Mouse (Mus musculus) ES-Bruce4 (cell line): Measurements from ENCODE around the gene Spns2. TPM values are rescaled to one million over a fixed set of nuclear protein-coding genes. Genes with fewer than 3 reads are reported as not detected.

Experiments
- H3K27ac ChIP-seq: 2 replicates; pipeline ENCODE4 v1.5.1; 2012; ENCODE audit warnings: low read length, inconsistent platforms; ENCODE audit not compliant: insufficient read depth
- H3K27me3 ChIP-seq: 2 replicates; pipeline ENCODE4 v1.6.1; 2012; ENCODE audit warnings: mild to moderate bottlenecking, low read length, inconsistent platforms; ENCODE audit not compliant: control insufficient read depth, poor library complexity, insufficient read depth, severe bottlenecking
- H3K36me3 ChIP-seq: 2 replicates; pipeline ENCODE4 v1.6.1; 2012; ENCODE audit warnings: inconsistent platforms, mild to moderate bottlenecking, low read length, moderate library complexity; ENCODE audit not compliant: control insufficient read depth, poor library complexity, insufficient read depth, severe bottlenecking
- H3K4me1 ChIP-seq: one replicate; pipeline ENCODE4 v1.8.1; 2011; ENCODE audit warnings: low read length; ENCODE audit not compliant: control insufficient read depth, insufficient read depth
- H3K4me3 ChIP-seq: 2 replicates; pipeline ENCODE4 v1.5.1; 2011; ENCODE audit warnings: low read depth, mild to moderate bottlenecking, low read length
- H3K9ac ChIP-seq: 2 replicates; pipeline ENCODE4 v1.6.1; 2012; ENCODE audit warnings: low read depth, mild to moderate bottlenecking, inconsistent platforms; ENCODE audit not compliant: poor library complexity, severe bottlenecking
- H3K9me3 ChIP-seq: replicated peaks from 2 replicates; pipeline ENCODE4 v1.6.1; 2012; ENCODE audit warnings: mild to moderate bottlenecking, low read length, inconsistent platforms; ENCODE audit not compliant: control insufficient read depth, poor library complexity, insufficient read depth, severe bottlenecking
- CTCF ChIP-seq: IDR thresholded peaks from one replicate; pipeline ENCODE4 v1.8.1; 2011; ENCODE audit warnings: low read depth, low read length
- EP300 ChIP-seq: IDR thresholded peaks from 2 replicates; pipeline ENCODE4 v1.6.1; 2011; ENCODE audit warnings: low read depth, low read length; ENCODE audit not compliant: insufficient read depth
- POLR2A ChIP-seq: IDR thresholded peaks from one replicate; pipeline ENCODE4 v1.8.1; 2011; ENCODE audit warnings: low read length; ENCODE audit not compliant: insufficient read depth
- polyA plus RNA-seq: library from polyadenylated mRNA; stranded (reverse); fragments of >200 nt; gene quantifications from 2 replicates; pipeline ENCODE4 v1.2.4, GENCODE M21; 2011; ENCODE audit warnings: low read depth; ENCODE audit not compliant: missing spikeins, insufficient read depth, insufficient read length

Gene Spns2
- polyA plus RNA-seq, 1 experiment, result 0.48 TPM

DNA sequence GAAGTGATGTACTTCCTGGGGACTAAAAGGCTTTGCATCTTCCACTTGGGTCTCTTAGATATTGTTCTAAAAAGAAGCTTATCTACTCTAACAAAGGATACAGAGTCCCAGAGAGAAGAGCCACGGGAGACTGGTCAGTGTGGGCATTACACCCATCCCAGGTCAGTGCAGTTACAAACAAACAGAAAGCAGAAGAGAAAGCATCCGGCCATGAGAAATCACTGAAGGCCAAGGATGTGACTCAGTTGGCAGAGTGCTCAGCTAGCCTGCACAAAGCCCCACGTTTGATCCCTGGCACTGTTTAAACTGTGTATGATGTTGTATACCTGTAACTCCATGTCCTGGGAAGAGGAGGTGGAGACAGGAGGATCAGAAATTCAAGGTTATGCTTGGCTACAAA, 30.2 kb upstream of the Spns2 start:
- H3K9me3 ChIP-seq, result no peaks in the 10 kb centered on the region
- no peaks in the 10 kb centered on the region for H3K4me1 ChIP-seq
- H3K9ac ChIP-seq, result no peak overlapping the region
- H3K36me3 ChIP-seq, result no peaks in the 10 kb centered on the region
- H3K27me3 ChIP-seq, result no peaks in the 10 kb centered on the region
- H3K4me3 ChIP-seq, result no peak overlapping the region
- H3K27ac ChIP-seq, result no peak overlapping the region
- TF ChIP-seq EP300, result no peak
- TF ChIP-seq CTCF, result no peak
- TF ChIP-seq POLR2A, result no peak

DNA sequence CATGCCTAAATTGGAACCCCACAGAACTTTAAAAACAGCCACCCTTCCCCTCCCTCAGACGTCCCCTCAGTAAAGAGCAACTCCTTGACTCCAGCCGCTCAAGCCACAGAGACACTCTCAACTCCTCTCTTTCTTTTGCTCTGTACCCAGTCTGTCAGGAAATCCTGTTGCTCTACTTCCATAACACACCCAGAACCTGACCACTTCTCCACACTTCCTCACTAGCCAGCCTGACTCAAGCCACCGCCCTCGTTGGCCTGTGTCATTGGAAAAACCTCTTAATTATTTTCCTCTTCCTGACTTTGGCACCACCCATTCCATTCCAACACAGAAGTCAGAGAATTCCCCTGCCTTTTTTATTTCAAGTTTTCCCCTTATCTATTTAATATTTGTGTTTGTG, 29.5 kb upstream of the Spns2 start:
- H3K36me3 ChIP-seq, result no peaks in the 10 kb centered on the region
- no peaks in the 10 kb centered on the region for H3K9me3 ChIP-seq
- no peaks in the 10 kb centered on the region for H3K4me1 ChIP-seq
- no peak overlapping the region for H3K27ac ChIP-seq
- no peak overlapping the region for H3K9ac ChIP-seq
- TF ChIP-seq POLR2A (no peak), CTCF (no peak), EP300 (no peak)
- no peaks in the 10 kb centered on the region for H3K27me3 ChIP-seq
- no peak overlapping the region for H3K4me3 ChIP-seq

DNA sequence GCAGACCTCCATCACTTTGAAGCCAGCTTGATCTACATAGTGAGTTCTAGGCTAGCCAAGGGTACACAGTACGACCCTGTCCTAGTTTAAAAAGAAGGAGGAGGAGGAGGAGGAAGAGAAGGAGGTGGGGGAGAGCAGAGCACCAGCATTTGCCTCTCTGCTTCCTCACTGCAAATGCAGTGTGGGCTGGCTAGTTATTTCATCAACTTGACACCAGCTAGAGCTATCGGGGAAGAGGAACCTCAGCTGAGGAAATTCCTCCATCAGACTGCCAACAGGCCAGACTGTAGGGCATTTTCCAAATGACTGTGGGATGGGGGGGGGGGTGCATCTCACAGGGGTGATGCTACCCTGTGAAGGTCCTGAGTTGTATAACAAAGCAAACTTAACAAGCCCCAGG, 28.7 kb upstream of the Spns2 start:
- no peaks in the 10 kb centered on the region for H3K27me3 ChIP-seq
- H3K9ac ChIP-seq, result no peak overlapping the region
- H3K4me1 ChIP-seq, result no peaks in the 10 kb centered on the region
- TF ChIP-seq EP300 (no peak), POLR2A (no peak), CTCF (no peak)
- H3K27ac ChIP-seq, result no peak overlapping the region
- no peaks in the 10 kb centered on the region for H3K9me3 ChIP-seq
- no peaks in the 10 kb centered on the region for H3K36me3 ChIP-seq
- no peak overlapping the region for H3K4me3 ChIP-seq

DNA sequence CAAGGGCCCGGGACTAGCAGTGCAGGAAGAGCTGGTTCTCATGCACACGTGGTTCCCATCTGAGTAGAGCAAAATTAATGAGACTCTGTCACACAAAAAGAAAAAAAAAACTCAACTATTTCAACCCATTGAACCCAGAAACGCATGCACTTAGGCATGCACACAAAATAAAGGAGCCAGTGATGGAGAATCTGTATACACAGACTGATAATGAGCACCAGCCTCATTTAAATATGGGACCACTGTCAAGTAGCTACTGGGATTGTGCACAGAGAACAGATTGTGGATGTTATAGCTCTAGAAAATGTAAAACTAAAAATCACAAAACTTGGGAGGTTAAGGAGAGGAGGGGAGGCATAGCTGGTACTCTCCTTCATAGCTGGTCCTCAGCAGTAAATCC, 25.3 kb upstream of the Spns2 start:
- H3K9ac ChIP-seq, result no peak overlapping the region
- H3K9me3 ChIP-seq, result no peaks in the 10 kb centered on the region
- H3K27ac ChIP-seq, result no peak overlapping the region
- H3K4me3 ChIP-seq, result no peak overlapping the region
- TF ChIP-seq POLR2A, result no peak
- TF ChIP-seq EP300, result no peak
- TF ChIP-seq CTCF, result no peak
- H3K27me3 ChIP-seq, result no peaks in the 10 kb centered on the region
- no peaks in the 10 kb centered on the region for H3K4me1 ChIP-seq
- H3K36me3 ChIP-seq, result no peaks in the 10 kb centered on the region

DNA sequence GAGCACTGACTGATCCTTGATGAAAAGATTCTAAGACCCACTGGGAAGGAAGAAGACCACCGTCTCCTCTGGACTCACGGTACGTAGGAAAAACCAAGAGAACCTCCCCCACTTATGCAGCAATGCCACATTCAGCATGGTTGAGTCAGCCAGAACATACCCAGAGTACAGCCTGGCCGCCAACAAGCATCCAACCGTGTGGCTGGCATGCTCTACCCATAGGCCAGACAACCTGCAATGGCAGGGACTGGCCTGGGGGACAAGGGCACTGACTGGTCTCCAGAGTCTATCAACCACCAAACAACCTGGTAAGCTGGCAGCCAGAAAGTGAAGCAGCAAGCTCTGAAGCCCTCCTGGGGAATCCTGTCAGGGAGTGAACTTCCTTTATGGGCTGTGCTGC, 18.9 kb upstream of the Spns2 start:
- H3K36me3 ChIP-seq, result no peaks in the 10 kb centered on the region
- TF ChIP-seq EP300 (no peak), CTCF (no peak), POLR2A (no peak)
- no peak overlapping the region for H3K4me3 ChIP-seq
- no peak overlapping the region for H3K27ac ChIP-seq
- no peaks in the 10 kb centered on the region for H3K27me3 ChIP-seq
- H3K4me1 ChIP-seq, result no peaks in the 10 kb centered on the region
- H3K9me3 ChIP-seq, result no peaks in the 10 kb centered on the region
- no peak overlapping the region for H3K9ac ChIP-seq

DNA sequence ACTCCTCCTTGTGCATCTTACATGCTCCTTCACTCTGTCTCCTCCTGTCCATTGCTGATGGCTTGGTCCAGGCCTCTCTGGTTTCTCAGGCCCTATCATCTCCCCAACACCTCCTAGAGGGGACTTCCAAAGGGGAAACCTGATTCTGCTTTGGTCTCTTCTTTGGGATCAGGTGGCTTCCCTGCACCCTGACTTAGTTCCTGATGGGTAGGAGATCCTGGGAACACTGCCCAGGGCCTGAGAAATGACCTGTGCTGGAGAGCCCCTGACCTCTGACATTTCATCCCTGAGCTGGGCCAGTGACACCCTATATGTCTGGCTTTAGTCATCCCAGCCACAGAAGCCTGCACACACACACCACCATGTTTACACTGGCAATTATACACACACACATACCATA, 17.9 kb upstream of the Spns2 start:
- no peaks in the 10 kb centered on the region for H3K9me3 ChIP-seq
- H3K27ac ChIP-seq, result no peak overlapping the region
- H3K4me1 ChIP-seq, result no peaks in the 10 kb centered on the region
- H3K27me3 ChIP-seq, result no peaks in the 10 kb centered on the region
- H3K4me3 ChIP-seq, result no peak overlapping the region
- TF ChIP-seq CTCF (no peak), EP300 (no peak), POLR2A (no peak)
- no peaks in the 10 kb centered on the region for H3K36me3 ChIP-seq
- H3K9ac ChIP-seq, result no peak overlapping the region
